Mouse (Mus musculus) retina, postnatal 7 days (tissue): ENCODE results near the gene Morf4l2.
"Not testable (repeated sequence)": the region's sequence is repeated elsewhere in the genome, so short reads cannot be mapped to it uniquely, and the experiment has no call there.

ENCODE experiments used
- DNase-seq: peaks from one replicate; pipeline ENCODE4 v3.0.0-alpha.2; 2012; ENCODE audit warnings: low read depth, low spot score

Morf4l2 gene

GRCm38 (mm10) chrX:136743459-136743858 is at the start of gene Morf4l2:
Gene Morf4l2 (minus strand): TSS chrX:136743690.
- no peak for DNase-seq

DNA sequence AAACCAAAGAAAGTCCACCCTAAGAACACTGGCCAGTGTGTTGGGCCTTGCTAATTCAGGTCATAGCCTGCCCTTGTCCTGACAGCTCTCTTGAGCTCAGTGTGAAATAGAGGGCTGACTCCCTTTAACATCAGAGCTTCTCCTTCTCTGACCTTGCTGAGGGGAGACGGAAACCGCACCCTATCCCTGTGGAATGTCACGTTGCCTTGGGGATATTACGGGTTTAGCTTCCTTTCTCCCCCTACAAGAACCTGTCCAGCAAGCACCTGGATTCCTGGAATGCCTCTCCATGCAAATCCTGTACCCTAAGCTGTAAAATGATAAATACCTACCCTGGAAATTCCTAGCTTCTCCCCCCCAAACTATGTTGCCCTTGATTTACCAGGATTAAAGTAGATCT is 46.0 kb upstream of the Morf4l2 start:
- no peak for DNase-seq

DNA sequence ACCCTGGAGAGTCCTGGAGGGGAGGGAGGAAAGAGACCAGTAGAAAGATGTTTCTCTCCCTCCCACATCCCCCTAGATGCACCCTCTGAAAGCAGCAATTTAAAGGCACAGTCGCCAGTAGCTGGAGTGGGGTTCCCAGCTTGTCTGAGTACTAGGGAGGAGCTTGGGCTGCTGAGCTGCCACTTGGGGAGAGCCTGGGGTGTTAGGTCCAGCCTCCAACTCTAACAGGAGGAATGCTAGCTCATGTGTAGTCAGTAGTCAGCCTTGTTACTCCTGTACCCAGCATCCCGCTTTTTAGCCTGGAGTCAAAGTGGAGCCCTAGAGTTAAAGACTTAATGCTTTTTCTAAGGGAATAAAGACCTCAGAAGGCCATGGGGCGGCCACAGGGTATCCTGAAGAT is 36.6 kb upstream of the Morf4l2 start, which contains the start of gene Glra4:
Glra4 (minus strand) TSS at position 101 of the 400 bp plus-strand sequence.
- no peak for DNase-seq

- no peak for DNase-seq
Measured at GRCm38 (mm10) chrX:136779262-136779661, 35.8 kb upstream of the Morf4l2 start.

GRCm38 (mm10) chrX:136778046-136778445 is 34.6 kb upstream of the Morf4l2 start:
- DNase-seq, result no peak

- no peak for DNase-seq
Measured at GRCm38 (mm10) chrX:136773035-136773434, 29.5 kb upstream of the Morf4l2 start.

GRCm38 (mm10) chrX:136761103-136762074 is 17.9 kb upstream of the Morf4l2 start:
- DNase-seq, result peak; percentile 19

DNA sequence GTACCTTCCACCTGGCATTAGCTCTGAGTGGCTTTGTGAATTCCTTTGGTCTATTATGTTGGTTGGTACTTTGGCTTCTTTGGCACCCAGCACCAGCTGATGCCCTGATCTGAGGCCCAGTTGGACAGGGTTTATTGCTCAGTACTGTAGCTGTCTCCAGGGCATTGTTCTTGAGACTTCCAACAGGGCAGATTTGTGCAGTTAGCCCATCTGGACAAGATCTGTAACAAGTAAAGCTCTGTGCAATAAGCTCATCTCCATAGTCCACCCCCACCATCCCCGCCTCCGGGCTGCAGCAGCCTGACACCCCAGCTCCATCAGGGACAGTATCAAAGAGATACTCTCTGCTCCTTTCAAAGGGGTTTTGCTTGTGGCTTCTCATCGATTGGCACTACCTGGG is 12.0 kb upstream of the Morf4l2 start:
- no peak for DNase-seq

DNA sequence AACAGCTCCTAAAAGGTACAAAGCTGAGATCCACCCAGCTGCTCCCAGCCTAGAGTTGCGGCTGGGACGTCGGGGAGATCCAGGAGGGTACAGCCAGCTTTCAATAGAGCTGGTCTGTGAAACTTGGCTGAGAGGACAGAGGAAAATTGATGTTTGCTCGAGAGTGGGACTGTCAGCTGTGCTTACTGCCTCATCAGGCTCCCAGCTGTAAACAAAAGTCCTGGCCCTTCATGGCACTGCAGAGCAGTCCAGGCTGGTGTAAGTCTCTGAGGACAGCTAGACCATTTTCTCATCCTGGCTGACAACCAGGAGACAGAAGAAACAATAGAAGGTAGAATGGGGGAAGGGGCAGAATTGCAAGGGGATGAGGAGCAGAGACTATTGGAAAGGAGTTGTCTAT is 5.8 kb upstream of the Morf4l2 start:
- DNase-seq, result no peak

- DNase-seq, result no peak
Measured at GRCm38 (mm10) chrX:136744663-136745062, 1.2 kb upstream of the Morf4l2 start.

DNA sequence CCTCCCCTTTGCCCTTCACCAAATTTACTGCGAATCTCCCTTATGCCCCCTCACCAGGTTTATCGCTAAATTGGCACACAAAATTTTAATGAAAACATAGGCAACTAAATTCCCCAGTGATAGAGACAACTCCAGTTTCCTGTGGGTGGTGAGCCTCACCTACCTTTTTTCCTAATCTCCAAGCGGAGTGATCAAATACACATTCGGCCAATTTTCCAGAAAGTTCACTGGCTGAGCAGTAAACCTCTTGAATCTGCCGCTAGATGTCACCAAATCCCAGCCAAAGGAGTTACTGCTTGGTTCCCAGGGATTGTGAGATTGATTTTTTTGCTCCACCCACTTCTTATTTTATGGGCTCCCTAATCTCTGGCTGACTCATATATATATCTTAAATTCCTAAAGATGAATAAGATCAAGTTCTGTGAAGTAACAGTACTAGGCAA is 808 bp downstream of the Morf4l2 start:
- peak; percentile 50 for DNase-seq

DNA sequence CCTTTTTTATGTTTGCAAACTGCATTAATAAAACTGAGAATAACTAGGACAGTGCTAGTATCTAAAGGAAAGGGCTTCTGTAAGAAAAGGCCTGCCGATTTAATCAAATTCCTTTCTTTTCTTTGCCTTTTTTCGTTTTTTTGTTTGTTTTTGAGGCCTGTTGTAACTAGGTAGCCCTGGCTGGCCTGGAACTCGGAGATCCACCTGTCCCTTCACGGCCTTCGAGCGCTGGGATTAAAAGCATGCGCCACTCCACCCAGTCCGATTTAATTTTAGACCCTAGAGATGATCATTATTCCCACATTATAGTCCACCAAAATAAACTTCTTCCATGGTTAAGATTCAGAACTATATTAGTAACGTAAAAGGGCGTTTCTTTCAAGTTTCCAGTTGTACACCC is 1.2 kb downstream of the Morf4l2 start:
- no peak for DNase-seq

- peak; percentile 49 for DNase-seq
Measured at GRCm38 (mm10) chrX:136741651-136742201, 1.8 kb downstream of the Morf4l2 start.

DNA sequence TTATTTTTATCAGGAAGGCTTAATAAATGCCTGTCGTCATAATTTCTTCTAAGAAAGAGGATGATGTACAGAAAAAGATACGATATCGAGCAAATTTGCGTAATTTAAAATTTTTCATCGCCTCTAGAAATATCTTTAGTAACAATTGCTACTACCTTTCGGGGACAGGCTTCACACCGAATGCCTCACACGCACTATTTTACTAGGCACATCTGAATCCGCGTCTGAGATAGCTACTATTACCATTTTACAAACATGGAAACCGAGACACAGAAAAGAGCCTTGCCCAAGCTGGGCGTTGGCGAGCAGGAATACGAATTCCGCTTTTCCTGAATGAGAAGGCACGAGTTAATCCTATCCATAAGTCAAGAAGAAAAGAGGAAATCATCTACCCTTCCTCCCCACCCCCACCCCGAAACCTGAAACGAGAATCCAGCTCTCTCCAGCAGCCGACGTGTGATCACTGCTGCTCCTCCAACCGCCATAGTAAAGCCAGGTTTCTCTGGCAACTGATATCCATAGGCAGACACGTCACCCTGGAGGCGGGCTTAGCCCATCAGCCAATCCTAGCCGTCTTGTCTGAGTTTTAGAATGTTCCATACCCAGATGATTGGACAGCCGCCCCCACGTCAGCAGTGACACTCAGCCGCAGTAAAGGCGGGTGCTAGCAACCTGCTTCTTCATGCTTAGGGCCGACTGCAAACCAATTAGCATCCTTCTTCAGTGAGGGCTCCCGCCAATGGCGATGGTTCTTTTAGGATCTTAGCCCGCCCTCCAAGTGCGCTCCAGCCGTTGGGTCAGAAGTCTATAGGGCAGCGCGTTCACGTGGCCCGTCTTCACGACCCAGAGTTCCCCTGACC is 2.5 kb downstream of the Morf4l2 start:
- peak; percentile 90 for DNase-seq

- DNase-seq, result no peak
Measured at GRCm38 (mm10) chrX:136740087-136740790, 3.3 kb downstream of the Morf4l2 start.

GRCm38 (mm10) chrX:136732016-136732415 is 11.5 kb downstream of the Morf4l2 start:
- DNase-seq, result no peak

GRCm38 (mm10) chrX:136714742-136715474 is 28.6 kb downstream of the Morf4l2 start:
- not testable (repeated sequence) for DNase-seq

DNA sequence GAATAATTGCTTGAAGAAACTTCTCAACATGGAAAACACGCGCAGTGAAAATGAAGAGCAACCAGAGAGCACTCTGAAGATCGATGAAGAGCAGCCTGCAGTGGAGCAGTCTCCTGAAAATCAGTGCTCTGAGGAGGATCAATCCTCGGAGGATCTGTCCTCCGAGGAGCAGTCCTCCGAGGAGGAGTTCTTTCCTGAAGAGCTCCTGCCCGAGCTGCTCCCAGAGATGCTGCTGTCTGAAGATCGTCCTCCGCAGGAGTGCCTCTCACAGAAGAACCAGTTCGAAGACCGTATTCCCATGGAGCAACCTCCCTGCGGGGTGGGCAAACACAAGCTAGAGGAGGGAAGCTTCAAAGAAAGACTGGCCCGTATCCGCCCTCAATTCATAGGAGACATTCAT is 34.7 kb downstream of the Morf4l2 start:
- DNase-seq, result no peak

DNA sequence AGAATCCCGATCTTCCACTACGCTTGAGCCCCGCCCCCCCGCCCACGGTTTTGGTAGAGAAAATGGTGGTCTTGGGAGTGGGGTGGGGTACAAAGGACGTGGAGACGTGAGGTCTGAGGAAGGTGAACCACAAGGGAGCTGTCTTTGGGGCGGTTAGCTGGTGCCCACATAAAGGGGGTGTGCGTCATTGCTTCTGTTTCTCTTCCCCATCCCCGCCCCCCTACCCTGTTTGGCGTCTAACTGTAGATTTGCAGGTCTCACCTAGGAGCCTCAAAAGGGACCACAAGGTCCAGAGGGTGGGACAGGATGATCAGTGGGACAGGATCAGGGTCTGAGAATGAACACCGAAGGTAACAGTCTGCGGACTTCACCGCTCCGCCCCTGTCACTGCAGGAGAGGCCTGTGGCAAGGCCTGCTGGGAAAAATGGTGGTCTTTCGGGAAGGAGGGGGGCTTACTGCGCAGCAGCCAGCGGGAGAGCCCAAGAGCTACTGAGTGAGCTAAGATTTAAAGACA is 35.3 kb downstream of the Morf4l2 start:
- no peak for DNase-seq

GRCm38 (mm10) chrX:136707446-136708167 is 35.9 kb downstream of the Morf4l2 start, which contains the start of gene Tceal1:
Gene Tceal1 (plus strand): TSS chrX:136707982.
- DNase-seq, result peak; percentile 36
